Mouse (Mus musculus): Measurements from ENCODE around the gene Topbp1.

Topbp1 gene

DNA sequence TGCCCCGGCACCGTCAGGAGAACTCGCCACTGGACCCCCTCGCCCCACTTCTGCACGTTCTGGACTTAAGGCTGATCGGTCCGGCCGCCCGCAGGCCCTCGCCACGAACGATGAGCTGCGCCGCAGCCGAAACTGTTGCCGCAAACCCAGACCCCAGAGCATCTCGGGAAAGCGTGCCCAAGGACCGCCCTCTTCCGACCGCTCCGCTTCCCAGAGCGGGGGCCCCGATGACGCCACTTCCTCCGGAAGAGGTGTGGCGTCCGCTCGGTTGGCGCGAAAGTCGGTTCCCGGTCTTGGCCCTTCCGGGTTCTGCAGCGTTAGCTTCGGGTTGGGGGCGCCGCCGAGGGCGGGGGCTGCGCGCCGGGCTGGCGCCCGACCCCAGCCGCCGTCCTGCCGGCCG, at the start of gene Topbp1, which contains the start of gene 1300017J02Rik:
Topbp1 (plus strand) TSS at position 289 of the 400 bp plus-strand sequence.
1300017J02Rik (minus strand) TSS at position 156 of the 400 bp plus-strand sequence.
- peak; percentile 91 to 95 for DNase-seq

GRCm38 (mm10) chr9:103265778-103266177, 39.2 kb upstream of the Topbp1 start:
- no peak for DNase-seq

DNA sequence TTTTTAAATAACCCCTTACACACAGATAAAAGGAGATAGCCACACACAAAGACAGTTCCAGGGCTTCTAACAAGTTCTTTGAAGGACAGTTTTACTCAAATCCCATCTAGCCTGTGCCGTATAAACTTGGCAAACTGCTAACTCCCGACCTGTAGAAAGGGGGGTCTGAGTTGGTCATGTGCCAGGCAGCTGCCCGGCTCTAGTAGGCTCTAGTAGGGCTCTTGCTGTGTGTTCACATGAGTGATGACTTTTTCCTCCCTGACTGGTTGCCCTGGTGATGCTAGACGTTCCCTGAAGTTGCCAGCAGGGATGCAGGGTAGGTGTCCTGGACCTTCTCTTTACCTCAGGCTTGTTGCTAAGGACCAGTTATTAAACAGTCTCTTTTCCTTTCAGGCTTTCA, 33.9 kb upstream of the Topbp1 start:
- no peak for DNase-seq

GRCm38 (mm10) chr9:103274819-103275218, 30.2 kb upstream of the Topbp1 start:
- no peak for DNase-seq

DNA sequence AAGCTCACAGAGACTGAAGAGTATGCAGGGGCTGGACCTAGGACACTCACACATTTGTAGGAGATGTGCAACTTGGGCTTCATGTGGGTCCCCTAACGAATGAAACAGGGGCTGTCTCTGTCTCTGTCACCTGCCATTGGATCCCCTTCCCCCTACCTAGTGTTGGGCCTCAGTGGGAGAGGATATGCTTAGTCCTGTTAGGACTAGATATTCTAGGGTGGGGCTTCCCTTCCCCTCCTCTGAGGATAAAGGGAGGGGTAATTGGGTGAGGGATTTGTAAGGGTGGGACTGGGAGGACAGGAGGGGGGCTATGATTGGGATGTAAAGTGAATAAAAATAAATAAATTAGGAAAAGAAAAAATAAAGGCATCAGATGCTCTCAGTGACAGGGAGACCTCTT, 29.3 kb upstream of the Topbp1 start:
- DNase-seq, result no peak

- no peak for DNase-seq
These were observed 28.1 kb upstream of the Topbp1 start for GRCm38 (mm10) chr9:103276876-103277275.

- DNase-seq, result no peak
These were observed 18.6 kb upstream of the Topbp1 start for GRCm38 (mm10) chr9:103286396-103286795.

DNA sequence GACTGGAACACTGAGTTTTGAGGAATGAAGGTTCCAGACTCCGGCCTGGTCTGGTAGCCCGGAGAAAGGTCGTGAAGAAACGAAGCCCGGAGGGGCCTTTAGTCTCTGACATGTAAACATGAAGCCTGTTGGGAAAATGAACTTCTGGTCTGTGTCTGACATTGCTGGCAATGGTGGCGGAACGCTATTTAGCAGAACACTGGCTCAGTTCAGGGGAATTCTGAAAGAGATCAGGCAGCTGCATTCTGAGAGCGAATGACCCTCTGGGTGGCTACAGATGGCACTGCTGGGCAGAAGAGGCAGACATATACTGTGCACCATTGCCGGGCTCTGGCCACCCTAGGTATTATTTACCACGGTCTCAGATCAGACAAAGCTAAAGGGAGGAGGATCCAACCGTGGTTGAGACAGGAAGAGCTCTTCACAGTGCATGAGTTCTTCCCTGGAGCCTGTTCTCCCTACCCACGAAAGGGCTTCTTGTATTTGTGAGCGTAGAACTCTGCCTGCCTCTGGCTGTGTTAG, 18.1 kb upstream of the Topbp1 start:
- DNase-seq, result no peak

DNA sequence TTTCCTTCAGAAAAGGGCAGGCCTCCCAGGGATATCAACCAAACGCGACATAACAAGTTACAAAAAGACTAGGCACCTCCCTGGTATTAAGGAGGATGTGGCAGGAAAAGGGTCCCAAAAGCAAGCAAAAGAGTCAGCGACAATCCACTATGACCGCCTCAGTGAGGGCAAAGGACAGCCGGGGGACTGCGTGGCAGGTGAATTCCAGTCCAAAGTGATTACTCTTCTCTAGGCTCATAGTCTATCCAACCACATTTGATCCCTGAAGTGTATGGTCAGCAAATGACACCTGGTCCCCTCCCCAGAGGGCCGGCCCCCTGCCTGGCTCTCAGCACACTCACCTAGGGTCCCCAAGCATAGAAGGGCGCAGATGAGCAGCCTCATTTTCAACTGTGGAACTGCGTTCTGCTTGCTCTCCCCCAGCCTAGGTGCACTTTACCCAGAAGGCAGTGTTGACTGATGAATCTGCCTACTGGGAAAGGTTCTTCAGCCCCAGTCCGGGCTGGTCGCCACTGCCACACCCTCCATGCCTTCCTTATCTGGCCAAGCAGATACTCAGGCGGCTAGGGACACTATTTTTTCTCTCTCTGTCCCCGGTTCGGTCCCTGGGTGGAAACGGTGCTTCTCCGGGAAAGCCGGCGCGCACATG, 17.1 kb upstream of the Topbp1 start:
- no peak for DNase-seq

DNA sequence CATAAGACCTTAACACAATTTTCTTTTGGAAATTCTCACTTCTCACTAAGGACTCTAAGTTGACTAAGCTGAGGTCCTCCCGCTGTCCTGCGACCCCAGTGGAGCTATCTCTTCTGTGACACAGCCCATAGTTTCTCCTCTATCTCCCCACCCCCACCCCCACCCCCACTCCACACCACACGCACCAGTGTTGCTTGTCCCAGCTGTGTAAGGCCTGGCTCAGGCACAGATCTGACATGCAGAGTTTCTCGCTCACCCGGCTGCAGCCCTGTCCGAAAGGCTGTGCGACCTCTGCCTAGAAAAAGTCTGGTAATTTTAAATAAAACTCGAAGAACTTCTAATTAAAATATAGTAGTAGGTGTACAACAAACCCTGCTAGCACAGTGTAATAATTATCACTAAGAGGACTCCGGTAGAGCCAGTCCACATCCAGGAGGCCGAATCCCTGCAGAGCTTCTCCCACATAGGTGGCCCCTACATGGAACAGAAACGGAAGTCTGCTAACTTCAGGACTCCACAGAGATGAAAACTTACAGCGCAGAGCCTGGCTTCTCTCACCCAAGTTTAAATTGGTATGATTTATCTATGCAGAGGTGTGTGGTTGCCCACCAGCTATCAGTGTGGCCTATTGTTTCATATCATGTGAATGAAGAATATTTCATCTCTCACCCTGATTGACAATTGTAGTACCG, 16.4 kb upstream of the Topbp1 start:
- DNase-seq, result no peak

GRCm38 (mm10) chr9:103294507-103294906, 10.5 kb upstream of the Topbp1 start:
- DNase-seq, result no peak

DNA sequence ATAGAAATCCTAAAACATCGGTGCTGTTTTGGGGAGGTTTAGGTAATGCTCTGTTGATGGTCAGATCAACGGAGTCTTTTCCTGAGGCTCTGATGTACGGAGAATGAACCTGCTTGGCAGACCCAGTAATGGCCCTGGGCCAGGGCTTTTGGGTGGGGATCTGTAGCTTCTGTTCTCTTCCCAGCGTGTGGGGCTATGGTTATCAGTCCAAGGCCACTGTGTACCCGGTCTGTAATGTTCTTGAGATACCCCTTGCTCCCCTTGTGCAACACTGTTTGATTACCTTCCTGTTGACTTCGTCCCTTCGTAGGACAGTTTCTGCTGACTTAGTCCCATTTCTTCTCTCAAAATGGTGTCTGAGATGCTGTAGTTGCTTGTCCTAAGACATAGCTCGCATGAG, 3.9 kb upstream of the Topbp1 start:
- DNase-seq, result no peak

DNA sequence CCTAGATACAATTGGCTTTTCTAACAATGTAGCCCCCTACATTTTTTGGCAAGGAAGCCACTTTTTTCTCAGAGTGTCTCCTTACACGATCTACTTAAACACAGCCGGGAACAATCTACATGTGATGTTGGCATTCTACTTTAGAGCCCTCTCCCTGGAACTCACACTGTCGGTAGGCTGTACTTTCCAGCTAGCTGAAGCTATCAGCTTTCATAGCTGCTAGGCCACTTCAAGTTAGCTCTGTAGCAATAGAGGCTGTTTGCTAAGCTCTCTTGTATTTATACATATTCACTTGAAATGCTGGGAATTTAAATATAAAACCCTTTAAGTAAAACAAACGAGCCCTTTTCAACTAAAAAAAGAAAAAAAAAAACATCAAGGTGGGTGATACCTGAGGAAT, 2.8 kb upstream of the Topbp1 start:
- no peak for DNase-seq

- DNase-seq, result peak; percentile 50 to 78
These were observed 2.3 kb upstream of the Topbp1 start for GRCm38 (mm10) chr9:103302666-103303065.

DNA sequence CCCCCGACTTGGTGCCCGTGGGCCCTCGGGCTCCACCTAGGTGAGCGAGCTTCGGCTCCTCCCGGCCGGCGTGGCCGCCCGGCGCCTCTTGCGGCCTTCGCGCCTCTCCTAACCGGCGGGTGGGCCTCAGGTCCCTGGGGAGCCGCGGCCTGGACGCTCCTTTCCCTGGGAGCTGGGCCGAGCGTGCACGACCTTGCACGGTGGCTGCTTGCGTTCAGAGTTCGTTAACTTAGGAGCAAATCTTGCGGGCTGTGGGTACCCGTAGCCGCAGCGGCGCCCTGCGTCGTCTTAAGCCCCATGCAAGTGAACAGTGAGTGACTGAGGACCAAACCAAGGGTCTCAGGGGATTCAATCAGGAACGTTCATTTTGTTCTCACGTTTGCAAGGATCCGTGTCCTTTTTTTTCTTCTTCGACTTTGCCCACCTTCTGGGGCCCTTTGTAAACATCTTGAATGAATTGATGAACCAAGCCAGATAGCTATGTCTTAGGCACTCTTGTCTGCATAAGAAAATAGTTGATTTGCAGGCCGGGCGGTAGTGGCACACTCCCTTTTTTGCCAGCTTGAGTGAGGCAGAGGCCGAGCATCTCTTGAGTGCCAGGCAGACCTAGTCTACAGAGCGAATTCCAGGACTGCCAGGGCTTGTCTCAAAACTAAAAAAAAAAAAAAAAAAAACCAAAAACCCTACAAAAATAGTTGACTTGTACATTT, 472 bp downstream of the Topbp1 start:
- DNase-seq, result peak in 1 of 2 experiments; percentile 2

- peak; percentile 8 to 55 for DNase-seq
These were observed 4.8 kb downstream of the Topbp1 start for GRCm38 (mm10) chr9:103309832-103310231.

DNA sequence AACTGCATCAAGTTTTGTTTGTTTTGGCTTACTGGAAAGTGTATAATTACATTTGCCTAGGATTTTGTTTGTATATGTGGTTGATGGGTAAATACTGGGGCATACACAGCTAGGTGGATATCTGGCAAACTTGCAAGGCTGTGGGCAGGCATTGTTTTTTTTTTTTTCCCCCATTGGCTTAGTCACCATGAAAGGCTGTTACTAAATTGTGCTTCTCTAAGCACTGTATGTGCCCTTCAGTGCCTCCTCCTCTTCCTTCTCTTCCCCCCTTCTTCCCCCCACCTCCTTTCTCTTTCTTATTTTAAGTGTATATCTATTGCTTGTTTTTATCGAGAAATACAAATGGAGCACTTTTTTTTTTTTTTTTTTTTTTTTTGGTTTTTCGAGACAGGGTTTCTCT, 19.7 kb downstream of the Topbp1 start:
- no peak for DNase-seq

GRCm38 (mm10) chr9:103326449-103326848, 21.4 kb downstream of the Topbp1 start:
- no peak for DNase-seq

DNA sequence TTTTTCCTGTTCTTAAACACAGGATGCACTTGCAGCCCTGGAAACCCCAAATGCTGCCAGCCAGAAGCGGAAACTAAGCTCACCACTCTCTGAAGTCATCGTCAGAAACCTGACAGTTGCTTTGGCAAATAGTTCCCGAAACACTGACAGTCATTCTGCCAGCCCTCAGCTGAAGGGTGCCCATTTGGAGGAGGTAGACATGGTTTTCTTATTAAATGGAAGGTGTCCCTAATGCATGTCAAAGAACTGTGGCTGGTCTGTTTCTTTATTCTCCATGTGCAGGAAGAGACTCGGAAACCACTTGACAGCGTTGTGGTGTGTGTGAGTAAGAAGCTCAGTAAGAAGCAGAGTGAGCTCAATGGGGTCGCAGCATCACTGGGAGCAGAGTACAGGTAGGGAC, 27.6 kb downstream of the Topbp1 start:
- DNase-seq, result no peak

DNA sequence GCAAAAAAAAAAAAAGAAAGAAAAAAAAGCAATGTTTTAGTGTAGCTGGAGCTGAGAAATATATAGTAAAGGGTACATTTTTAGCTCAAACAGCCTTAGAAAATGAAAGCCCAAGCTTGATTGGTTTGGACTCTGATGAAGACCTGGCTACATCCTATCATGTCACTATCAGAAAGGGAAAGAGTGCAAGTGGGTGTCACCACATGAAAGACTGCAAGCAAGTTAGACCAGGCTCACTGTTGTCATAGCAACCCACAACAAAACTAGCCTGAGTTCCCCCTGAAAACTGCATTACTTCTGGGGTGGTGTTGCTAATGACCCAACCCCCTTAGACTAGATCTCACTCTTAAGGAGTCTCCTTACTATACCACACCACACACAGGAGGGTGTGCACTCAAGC, 31.9 kb downstream of the Topbp1 start:
- no peak for DNase-seq

GRCm38 (mm10) chr9:103347045-103347444, 42.0 kb downstream of the Topbp1 start:
- no peak for DNase-seq

DNA sequence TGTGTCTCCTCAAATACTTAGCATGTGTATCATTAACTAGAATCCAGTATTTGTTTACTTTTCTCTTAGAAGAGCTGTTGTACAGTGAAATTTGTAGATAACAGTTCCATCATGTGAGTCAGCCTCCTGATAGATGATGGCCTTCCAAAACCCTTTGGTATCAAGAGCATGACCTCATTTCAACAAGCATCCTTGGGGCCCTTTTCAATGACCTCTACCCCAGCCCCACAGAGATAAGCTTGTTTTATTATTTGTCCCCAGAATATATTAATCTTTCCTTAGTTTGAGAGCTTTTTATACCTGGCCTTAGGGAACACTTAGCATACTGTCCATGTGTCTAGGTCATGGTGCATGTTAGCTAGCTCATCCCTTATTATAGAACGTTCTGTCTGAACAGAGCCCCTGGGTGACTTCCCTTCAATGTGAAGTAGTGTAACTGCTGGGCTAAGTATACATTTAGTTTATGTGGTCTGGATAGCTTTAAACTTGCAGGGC, 43.0 kb downstream of the Topbp1 start:
- DNase-seq, result no peak

DNA sequence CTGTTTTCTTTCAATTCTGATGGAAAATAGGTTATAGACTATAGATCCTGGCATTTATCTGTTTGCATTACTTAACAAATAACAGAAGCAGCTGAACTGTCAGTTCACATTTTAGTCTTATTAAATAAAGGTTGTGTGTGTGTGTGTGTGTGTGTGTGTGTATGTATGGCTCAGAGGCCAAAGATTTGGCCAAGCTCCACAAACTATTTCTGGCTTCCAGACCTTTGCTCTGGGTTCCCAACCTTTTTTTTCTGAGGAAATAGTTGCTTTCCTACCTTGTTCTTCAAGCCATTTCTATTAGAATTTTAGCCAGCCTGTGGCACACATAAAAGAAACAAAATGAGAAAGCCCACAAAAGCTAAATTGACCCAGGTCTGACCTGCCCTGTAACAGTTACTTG, 43.8 kb downstream of the Topbp1 start:
- peak in 1 of 2 experiments; percentile 26 for DNase-seq
